Mouse (Mus musculus) olfactory bulb, adult 2 months (tissue): ENCODE measurements around the gene 1520401A03Rik.

ENCODE experiments used
- CTCF ChIP-seq: fragments of 200-500 bp; IDR thresholded peaks from 2 replicates; pipeline ENCODE4 v1.5.1; 2012; ENCODE audit warnings: low read depth, mild to moderate bottlenecking, low read length, moderate library complexity; ENCODE audit not compliant: insufficient read depth
- POLR2A ChIP-seq: fragments of 200-500 bp; IDR thresholded peaks from 2 replicates; pipeline ENCODE4 v1.6.1; 2012; ENCODE audit warnings: mild to moderate bottlenecking, low read depth, low read length, moderate library complexity; ENCODE audit not compliant: insufficient read depth

GRCm38 (mm10) chr17:23683856-23684672 lies 38.5 kb downstream of the 1520401A03Rik start, which contains the start of gene Cldn9:
- TF ChIP-seq POLR2A = no peak
- TF ChIP-seq CTCF = no peak
